Mouse (Mus musculus): ENCODE measurements around the gene Olfm2.

DNA sequence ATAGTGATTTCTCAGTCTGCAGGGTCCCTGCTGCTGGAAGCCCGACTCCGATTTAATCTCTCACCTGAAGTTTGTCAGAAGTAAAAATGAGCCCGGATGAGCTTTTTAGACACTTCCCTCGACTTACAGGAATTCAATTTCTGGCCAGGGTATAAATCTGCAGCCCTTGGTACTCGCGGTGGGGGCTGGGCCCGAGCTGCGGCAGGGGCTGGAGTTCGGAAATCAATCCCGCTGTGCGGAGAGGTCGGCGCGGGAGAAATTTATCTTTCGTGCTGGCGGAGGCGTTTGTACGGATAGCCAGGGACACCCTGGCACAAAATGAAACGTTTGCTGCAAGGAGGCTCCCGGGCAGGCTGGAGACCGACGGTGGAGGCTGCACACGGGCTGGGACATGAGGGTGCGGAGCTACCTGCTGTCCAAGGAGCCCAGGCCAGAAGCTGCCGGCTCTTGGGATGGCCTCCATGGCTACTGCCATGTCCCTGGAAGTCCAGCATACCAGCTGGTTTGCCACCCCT lies 51.4 kb downstream of the Olfm2 start:
- TF ChIP-seq CTCF (IDR thresholded peaks at IDR 0.05; ENCODE audit: low read depth, low read length) (no peak), POLR2AphosphoS5 (IDR thresholded peaks at IDR 0.05; ENCODE audit: insufficient replicate concordance, low read depth, low read length) (no peak), TAL1 (conservative IDR thresholded peaks at IDR 0.05; ENCODE audit: low read depth, low read length) (no peak)

Measured in G1E (cell line).